Mouse (Mus musculus) forebrain, embryonic 11.5 days (tissue): ENCODE data around the gene Htra1. TPM values are rescaled to one million over a fixed set of nuclear protein-coding genes. Genes with fewer than 3 reads are reported as not detected.

Experiments
- ATAC-seq: fragments of 200-750 bp; cut with Nextera tagmentation; replicated peaks from 2 replicates; pipeline ENCODE4 v1.8.0; 2017; ENCODE audit warnings: moderate TSS enrichment; ENCODE audit not compliant: low FRiP score
- DNase-seq: peaks from one replicate; pipeline ENCODE4 v3.0.0-alpha.2; 2017; ENCODE audit warnings: low spot score
- H3K27ac ChIP-seq: fragments of 300-500 bp; sonication (generic); 2 replicates; pipeline ENCODE4 v1.5.1; 2014; ENCODE audit warnings: low read depth, low read length
- H3K27me3 ChIP-seq: fragments of 300-500 bp; sonication (generic); 2 replicates; pipeline ENCODE4 v1.6.1; 2014; ENCODE audit warnings: mild to moderate bottlenecking, low read length, mixed read lengths; ENCODE audit not compliant: control insufficient read depth, insufficient read depth
- H3K36me3 ChIP-seq: fragments of 300-500 bp; sonication (generic); 2 replicates; pipeline ENCODE4 v1.6.1; 2014; ENCODE audit warnings: mild to moderate bottlenecking, low read length, moderate library complexity, mixed read lengths; ENCODE audit not compliant: control insufficient read depth, insufficient read depth
- H3K4me1 ChIP-seq: fragments of 300-500 bp; sonication (generic); replicated peaks from 2 replicates; pipeline ENCODE4 v1.6.1; 2014; ENCODE audit warnings: low read length, mixed read lengths; ENCODE audit not compliant: control insufficient read depth, insufficient read depth
- H3K4me2 ChIP-seq: fragments of 300-500 bp; sonication (generic); 2 replicates; pipeline ENCODE4 v1.6.1; 2014; ENCODE audit warnings: low read depth, mild to moderate bottlenecking, low read length, moderate library complexity, mixed read lengths; ENCODE audit not compliant: severe bottlenecking
- H3K4me3 ChIP-seq: fragments of 300-500 bp; sonication (generic); 2 replicates; pipeline ENCODE4 v1.5.1; 2014; ENCODE audit warnings: low read depth, low read length
- H3K9ac ChIP-seq: fragments of 300-500 bp; sonication (generic); 2 replicates; pipeline ENCODE4 v1.6.1; 2014; ENCODE audit warnings: low read length
- H3K9me3 ChIP-seq: fragments of 300-500 bp; sonication (generic); 2 replicates; pipeline ENCODE4 v1.6.1; 2016; ENCODE audit warnings: low read length, mixed read lengths; ENCODE audit not compliant: control insufficient read depth
- WGBS: fragments of 180-500 bp; shearing (Covaris S2); extraction: QIAGEN DNeasy Blood & Tissue Kit; methylation state at CpG from one replicate; pipeline ENCODE4 v1.1.7; 2014; 5-methylcytosine and 5-hydroxymethylcytosine counted together
- polyA plus RNA-seq: library from polyadenylated mRNA; unstranded; fragments of >200 nt; fragmentation: Nextera tagmentation; extraction: Ambion mirVana; gene quantifications from 2 replicates; pipeline ENCODE4 v1.2.1, GENCODE M21; 2014

Gene Htra1
- polyA plus RNA-seq, 1 experiment from 2014 or later = 4.2 TPM

GRCm38 (mm10) chr7:130922981-130923731, 12.8 kb upstream of the Htra1 start:
- Histone ChIP-seq H3K9ac (no peak overlapping the region), H3K27ac (no peak overlapping the region), H3K4me3 (no peak overlapping the region), H3K4me2 (no peak overlapping the region), H3K27me3 (no peaks in the 10 kb centered on the region), H3K36me3 (no peaks in the 10 kb centered on the region), H3K4me1 (no peaks in the 10 kb centered on the region), H3K9me3 (no peaks in the 10 kb centered on the region)
- DNase-seq (no peak), ATAC-seq (no peak)
- WGBS = 83% methylated on average over 13 of the region's 13 CpGs

DNA sequence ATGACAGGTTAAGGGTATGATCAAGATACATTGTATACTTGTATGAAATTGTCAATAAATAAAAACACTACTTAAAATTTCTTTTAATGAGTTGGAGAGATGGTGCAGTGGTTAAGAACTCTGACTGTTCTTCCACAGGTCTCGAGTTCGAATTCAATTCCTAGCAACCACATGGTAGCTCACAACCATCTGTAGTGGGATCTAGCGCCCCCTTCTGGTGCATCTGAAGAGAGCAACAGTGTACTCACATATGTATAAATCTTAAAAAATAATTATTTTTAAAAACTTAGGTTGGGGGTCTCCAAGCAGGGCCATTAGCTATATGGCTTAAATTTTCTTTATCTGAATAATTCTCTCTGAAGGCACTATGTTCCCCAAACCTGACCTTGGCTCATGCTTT, 5.5 kb upstream of the Htra1 start:
- WGBS = 75% methylated on average over 3 of the region's 3 CpGs
- Histone ChIP-seq H3K4me1 (no peaks in the 10 kb centered on the region; the same call in 1 of the 2 replicates), H3K27ac (no peak overlapping the region), H3K9me3 (no peaks in the 10 kb centered on the region), H3K36me3 (no peaks in the 10 kb centered on the region), H3K27me3 (peaks cover 18% of the 10 kb centered on the region), H3K4me2 (no peak overlapping the region), H3K9ac (no peak overlapping the region), H3K4me3 (no peak overlapping the region)
- no peak for ATAC-seq
- DNase-seq = no peak

DNA sequence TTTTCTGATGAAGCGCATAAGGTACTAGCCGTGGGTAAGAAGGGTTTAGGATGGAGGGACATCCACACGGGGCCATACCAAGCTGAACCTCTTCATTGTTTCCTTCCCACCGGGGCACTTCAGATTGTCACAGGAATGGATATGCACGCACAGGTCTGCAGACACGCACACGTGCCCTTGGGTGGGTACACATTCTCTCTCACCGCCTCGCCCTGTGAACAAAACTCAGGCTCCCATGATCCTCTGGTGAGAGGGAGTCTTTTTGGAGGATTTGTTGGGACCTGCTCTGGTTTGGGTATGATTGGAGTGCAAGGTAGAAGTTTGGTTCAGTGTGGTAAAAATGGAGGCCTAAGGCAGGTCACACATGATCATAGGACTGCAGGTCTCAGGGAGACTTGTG, 3.0 kb upstream of the Htra1 start:
- Histone ChIP-seq H3K27ac (no peak overlapping the region), H3K9ac (no peak overlapping the region), H3K4me2 (no peak overlapping the region), H3K36me3 (no peaks in the 10 kb centered on the region), H3K9me3 (no peaks in the 10 kb centered on the region), H3K4me3 (no peak overlapping the region), H3K4me1 (peaks cover 9% of the 10 kb centered on the region), H3K27me3 (peaks cover 43% of the 10 kb centered on the region)
- DNase-seq (no peak), ATAC-seq (no peak)
- 86% methylated on average over 9 of the region's 9 CpGs for WGBS

- Histone ChIP-seq H3K27ac (no peak overlapping the region), H3K9ac (no peak overlapping the region), H3K27me3 (peaks cover 47% of the 10 kb centered on the region), H3K4me1 (peaks cover 9% of the 10 kb centered on the region), H3K4me3 (no peak overlapping the region), H3K36me3 (no peaks in the 10 kb centered on the region), H3K9me3 (no peaks in the 10 kb centered on the region), H3K4me2 (no peak overlapping the region)
- DNase-seq (peak; percentile 23), ATAC-seq (no peak)
- WGBS = 84% methylated on average over 4 of the region's 4 CpGs
Observed at GRCm38 (mm10) chr7:130934654-130935053, 1.3 kb upstream of the Htra1 start.

GRCm38 (mm10) chr7:130935421-130935792, 504 bp upstream of the Htra1 start:
- Histone ChIP-seq H3K4me2 (peak overlapping the region; percentile 57), H3K27me3 (peaks cover 47% of the 10 kb centered on the region), H3K4me1 (peaks cover 9% of the 10 kb centered on the region), H3K27ac (no peak overlapping the region), H3K9me3 (no peaks in the 10 kb centered on the region), H3K4me3 (peak overlapping the region; percentile 39), H3K9ac (no peak overlapping the region), H3K36me3 (no peaks in the 10 kb centered on the region)
- DNase-seq (no peak), ATAC-seq (no peak)
- WGBS = 14% methylated on average over 16 of the region's 16 CpGs

GRCm38 (mm10) chr7:130936472-130936951, 601 bp downstream of the Htra1 start:
- WGBS = under 1% methylated on average over 49 of the region's 49 CpGs
- DNase-seq (peak; percentile 57), ATAC-seq (peak; percentile 21; the same call in 1 of the 2 replicates)
- H3K4me1 ChIP-seq = peaks cover 9% of the 10 kb centered on the region
- H3K9me3 ChIP-seq = no peaks in the 10 kb centered on the region
- H3K4me3 ChIP-seq = peak overlapping the region; percentile 39
- H3K9ac ChIP-seq = no peak overlapping the region
- peaks cover 47% of the 10 kb centered on the region for H3K27me3 ChIP-seq
- no peaks in the 10 kb centered on the region for H3K36me3 ChIP-seq
- H3K4me2 ChIP-seq = peak overlapping the region; percentile 57
- H3K27ac ChIP-seq = no peak overlapping the region

DNA sequence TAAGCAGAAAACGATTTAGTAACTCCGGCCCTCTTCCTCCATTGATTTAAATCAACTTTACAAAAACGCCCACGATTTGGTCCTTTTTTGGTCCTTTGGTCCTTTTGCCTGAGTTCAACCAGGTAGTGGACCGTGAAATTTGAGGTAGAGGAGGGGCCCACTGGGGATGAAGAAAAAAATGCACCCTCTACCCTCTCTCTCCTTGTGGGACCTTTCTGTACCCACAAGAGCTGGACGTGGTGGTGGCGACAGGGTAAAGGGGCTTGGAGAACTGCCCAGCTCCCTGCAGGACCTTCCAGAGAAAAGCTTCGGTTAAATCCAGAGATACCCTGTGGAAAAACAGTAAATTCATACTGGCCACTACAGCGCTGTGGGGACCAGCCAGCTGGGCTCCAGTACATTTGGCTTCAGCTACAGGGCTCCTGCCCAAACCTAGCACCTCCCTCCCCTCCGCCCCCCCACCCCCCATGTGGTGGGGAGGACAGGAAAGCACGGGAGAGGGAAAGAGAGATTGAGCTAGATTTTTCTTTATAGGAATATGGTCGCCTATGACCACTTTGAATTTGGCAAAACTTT, 1.4 kb downstream of the Htra1 start:
- H3K9me3 ChIP-seq = no peaks in the 10 kb centered on the region
- H3K4me2 ChIP-seq = no peak overlapping the region
- DNase-seq (peak; percentile 44), ATAC-seq (no peak)
- H3K4me1 ChIP-seq = peaks cover 9% of the 10 kb centered on the region
- no peak overlapping the region for H3K4me3 ChIP-seq
- no peaks in the 10 kb centered on the region for H3K36me3 ChIP-seq
- no peak overlapping the region for H3K9ac ChIP-seq
- H3K27me3 ChIP-seq = peaks cover 47% of the 10 kb centered on the region
- H3K27ac ChIP-seq = no peak overlapping the region
- WGBS = 30% methylated on average over 12 of the region's 12 CpGs

- Histone ChIP-seq H3K4me1 (peaks cover 9% of the 10 kb centered on the region), H3K27me3 (peaks cover 47% of the 10 kb centered on the region), H3K27ac (no peak overlapping the region), H3K9me3 (no peaks in the 10 kb centered on the region), H3K36me3 (no peaks in the 10 kb centered on the region), H3K4me2 (no peak overlapping the region), H3K9ac (no peak overlapping the region), H3K4me3 (no peak overlapping the region)
- DNase-seq (peak; percentile 37), ATAC-seq (no peak)
- WGBS = 67% methylated on average over 4 of the region's 4 CpGs
Observed at GRCm38 (mm10) chr7:130938005-130938404, 2.1 kb downstream of the Htra1 start.
